Mouse (Mus musculus) small intestine, adult 2 months (tissue): ENCODE measurements around the gene Artn. TPM values are rescaled to one million over a fixed set of nuclear protein-coding genes. Genes with fewer than 3 reads are reported as not detected.

ENCODE experiments used
- H3K27ac ChIP-seq: fragments of 200-500 bp; 2 replicates; pipeline ENCODE4 v1.5.1; 2012; ENCODE audit warnings: low read depth, low read length, control low read depth, inconsistent platforms; ENCODE audit not compliant: insufficient read depth
- H3K27me3 ChIP-seq: fragments of 200-500 bp; 2 replicates; pipeline ENCODE4 v1.6.1; 2012; ENCODE audit warnings: mild to moderate bottlenecking, moderate library complexity, low read length, inconsistent platforms; ENCODE audit not compliant: control insufficient read depth, insufficient read depth
- H3K36me3 ChIP-seq: fragments of 200-500 bp; 2 replicates; pipeline ENCODE4 v1.6.1; 2012; ENCODE audit warnings: mild to moderate bottlenecking, low read length, control low read depth, inconsistent platforms; ENCODE audit not compliant: control insufficient read depth, insufficient read depth
- H3K4me1 ChIP-seq: fragments of 200-500 bp; 2 replicates; pipeline ENCODE4 v1.6.1; 2012; ENCODE audit warnings: low read length, inconsistent platforms, mixed read lengths; ENCODE audit not compliant: control insufficient read depth, insufficient read depth, insufficient read length
- H3K4me3 ChIP-seq: fragments of 200-500 bp; 2 replicates; pipeline ENCODE4 v1.5.1; 2012; ENCODE audit warnings: low read depth, mild to moderate bottlenecking, control low read depth, inconsistent platforms, low read length, moderate library complexity
- CTCF ChIP-seq: fragments of 200-500 bp; IDR thresholded peaks from 2 replicates; pipeline ENCODE4 v1.5.1; 2012; ENCODE audit warnings: low read depth, mild to moderate bottlenecking, control low read depth, inconsistent platforms, low read length, moderate library complexity, mixed read lengths; ENCODE audit not compliant: insufficient replicate concordance, insufficient read length; ENCODE audit errors: extremely low read depth
- POLR2A ChIP-seq: fragments of 200-500 bp; IDR thresholded peaks from 2 replicates; pipeline ENCODE4 v1.6.1; 2012; ENCODE audit warnings: low read depth, mild to moderate bottlenecking, control low read depth, inconsistent platforms, low read length, moderate library complexity
- WGBS: fragments of 180-500 bp; shearing (Covaris S2); methylation state at CpG from one replicate; pipeline ENCODE4 v1.1.7; 2018; 5-methylcytosine and 5-hydroxymethylcytosine counted together
- polyA plus RNA-seq: library from polyadenylated mRNA; depleted of rRNA; stranded (reverse); fragments of >200 nt; gene quantifications from 2 replicates; pipeline ENCODE4 v1.2.3, GENCODE M21; 2012; rRNA removed

Gene Artn
- polyA plus RNA-seq, 1 experiment: 3.1 TPM

- 76% methylated on average over 1 of the region's 1 CpGs for WGBS
- Histone ChIP-seq H3K27me3 (peaks cover 8% of the 10 kb centered on the region), H3K27ac (no peak overlapping the region), H3K4me3 (no peak overlapping the region), H3K36me3 (peaks cover 17% of the 10 kb centered on the region), H3K4me1 (peaks cover 4% of the 10 kb centered on the region; the same call in 1 of the 2 replicates)
- TF ChIP-seq CTCF (no peak), POLR2A (no peak)
Observed at GRCm38 (mm10) chr4:117884146-117884545, 45.4 kb downstream of the Artn start.

GRCm38 (mm10) chr4:117882701-117883691 is 46.6 kb downstream of the Artn start, which contains the start of gene B4galt2:
Gene B4galt2, minus strand, starts transcription at chr4:117883487.
- 2% methylated on average over 99 of the region's 103 CpGs for WGBS
- Histone ChIP-seq H3K27ac (no peak within 1 kb of the TSS), H3K4me1 (peaks cover 4% of the 10 kb centered on the region; the same call in 1 of the 2 replicates), H3K27me3 (peaks cover 8% of the 10 kb centered on the region), H3K36me3 (peaks cover 17% of the 10 kb centered on the region), H3K4me3 (peak within 1 kb of the TSS; percentile 59)
- no peak for TF ChIP-seq POLR2A
- no peak for TF ChIP-seq CTCF

GRCm38 (mm10) chr4:117878703-117879102 is 50.9 kb downstream of the Artn start:
- no peaks in the 10 kb centered on the region for H3K36me3 ChIP-seq
- TF ChIP-seq POLR2A (no peak), CTCF (no peak)

GRCm38 (mm10) chr4:117878301-117878700 is 51.3 kb downstream of the Artn start:
- Histone ChIP-seq H3K4me3 (no peak overlapping the region), H3K27me3 (peaks cover 8% of the 10 kb centered on the region), H3K27ac (no peak overlapping the region), H3K4me1 (no peaks in the 10 kb centered on the region), H3K36me3 (no peaks in the 10 kb centered on the region)
- TF ChIP-seq CTCF: no peak
- no peak for TF ChIP-seq POLR2A
- 30% methylated on average over 10 of the region's 10 CpGs for WGBS

More at GRCm38 (mm10) chr4:117878703-117879102, 50.9 kb downstream of the Artn start:
- no peak overlapping the region for H3K27ac ChIP-seq
- H3K4me3 ChIP-seq: no peak overlapping the region
- 81% methylated on average over 5 of the region's 5 CpGs for WGBS
- no peaks in the 10 kb centered on the region for H3K4me1 ChIP-seq
- H3K27me3 ChIP-seq: peaks cover 8% of the 10 kb centered on the region

Other genes with a start within 250 kb of the Artn start
- gene Dmap1, start 247.5 kb downstream of the Artn start, polyA plus RNA-seq: 8.5 and 20.5 TPM in 2 replicates
- not detected in 2 replicates for gene Gm12845, start 205.4 kb downstream of the Artn start, polyA plus RNA-seq
- not detected in 2 replicates for gene Klf17, start 164.1 kb downstream of the Artn start, polyA plus RNA-seq
- 42.8 and 49.1 TPM in 2 replicates for gene Slc6a9, start 95.3 kb downstream of the Artn start, polyA plus RNA-seq
- gene Ccdc24, start 57.2 kb downstream of the Artn start, polyA plus RNA-seq: 0.80 and 2.0 TPM in 2 replicates
- gene B4galt2, start 46.3 kb downstream of the Artn start, polyA plus RNA-seq: 6.7 and 7.5 TPM in 2 replicates
- 244 and 435 TPM in 2 replicates for gene Atp6v0b, start 42.4 kb downstream of the Artn start, polyA plus RNA-seq
- 5.1 and 6.9 TPM in 2 replicates for gene Dph2, start 37.7 kb downstream of the Artn start, polyA plus RNA-seq
- 26.6 and 36.8 TPM in 2 replicates for gene Ipo13, start 14.8 kb downstream of the Artn start, polyA plus RNA-seq
- 6.6 and 8.1 TPM in 2 replicates for gene St3gal3, start 205.2 kb upstream of the Artn start, polyA plus RNA-seq